Mouse (Mus musculus) midbrain, embryonic 12.5 days (tissue): ENCODE measurements around the gene Gm20806. TPM values are rescaled to one million over a fixed set of nuclear protein-coding genes. Genes with fewer than 3 reads are reported as not detected.
"Not testable (repeated sequence)": the region's sequence is repeated elsewhere in the genome, so short reads cannot be mapped to it uniquely, and the experiment has no call there.

Experiments
- ATAC-seq: fragments of 200-750 bp; cut with Nextera tagmentation; 2 replicates; pipeline ENCODE4 v1.8.0; 2017; ENCODE audit warnings: low read depth, moderate TSS enrichment, moderate library complexity; ENCODE audit not compliant: low FRiP score
- H3K27ac ChIP-seq: fragments of 300-500 bp; sonication (generic); replicated peaks from 2 replicates; pipeline ENCODE4 v1.5.1; 2016; ENCODE audit warnings: mild to moderate bottlenecking
- H3K27me3 ChIP-seq: fragments of 300-500 bp; sonication (generic); 2 replicates; pipeline ENCODE4 v1.6.1; 2016; ENCODE audit warnings: mild to moderate bottlenecking
- H3K36me3 ChIP-seq: fragments of 300-500 bp; sonication (generic); 2 replicates; pipeline ENCODE4 v1.6.1; 2016
- H3K4me1 ChIP-seq: fragments of 300-500 bp; sonication (generic); 2 replicates; pipeline ENCODE4 v1.6.1; 2016
- H3K4me2 ChIP-seq: fragments of 300-500 bp; sonication (generic); replicated peaks from 2 replicates; pipeline ENCODE4 v1.6.1; 2016; ENCODE audit warnings: mild to moderate bottlenecking, moderate library complexity
- H3K4me3 ChIP-seq: fragments of 300-500 bp; sonication (generic); 2 replicates; pipeline ENCODE4 v1.5.1; 2016; ENCODE audit warnings: mild to moderate bottlenecking
- H3K9ac ChIP-seq: fragments of 300-500 bp; sonication (generic); replicated peaks from 2 replicates; pipeline ENCODE4 v1.6.1; 2016; ENCODE audit warnings: mild to moderate bottlenecking, moderate library complexity
- H3K9me3 ChIP-seq: fragments of 300-500 bp; sonication (generic); 2 replicates; pipeline ENCODE4 v1.6.1; 2016; ENCODE audit warnings: mild to moderate bottlenecking
- WGBS: fragments of 180-500 bp; shearing (Covaris S2); methylation state at CpG from one replicate; pipeline ENCODE4 v1.1.7; 2016; 5-methylcytosine and 5-hydroxymethylcytosine counted together
- polyA plus RNA-seq: library from polyadenylated mRNA; unstranded; fragments of >200 nt; fragmentation: Nextera tagmentation; extraction: Ambion mirVana; gene quantifications from 2 replicates; pipeline ENCODE4 v1.2.1, GENCODE M21; 2016

The Gm20806 gene
- polyA plus RNA-seq = not detected in 2 replicates

DNA sequence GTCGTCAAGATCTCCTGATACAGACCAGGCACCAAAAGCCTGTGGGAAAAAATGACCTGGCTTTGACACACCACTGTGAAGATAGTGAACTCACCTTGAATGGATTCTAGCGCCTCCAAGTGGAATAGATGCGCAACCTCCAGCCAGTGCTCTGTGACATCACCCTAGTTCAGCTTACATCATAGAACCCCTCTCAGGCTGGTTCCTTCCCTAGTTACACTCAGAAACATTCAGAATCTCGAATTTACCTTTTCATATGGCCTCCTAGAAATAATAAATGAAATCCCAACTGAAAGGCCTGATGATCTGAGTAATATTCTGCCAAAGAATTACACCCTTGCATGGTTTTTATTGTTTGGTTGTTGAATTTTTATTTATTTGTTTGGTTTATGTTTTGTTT lies at the start of gene Gm20806:
Gm20806 (minus strand) TSS at position 101 of the 400 bp plus-strand sequence.
- no CpG with 5 or more reads among the region's 4 CpGs for WGBS
- not testable (repeated sequence) for ATAC-seq

More for the DNA sequence above, at the start of gene Gm20806:
- not testable (repeated sequence) for H3K4me3 ChIP-seq, H3K36me3 ChIP-seq, H3K9ac ChIP-seq, H3K4me1 ChIP-seq, H3K4me2 ChIP-seq, H3K27me3 ChIP-seq, H3K27ac ChIP-seq, H3K9me3 ChIP-seq
